Mouse (Mus musculus) embryonic facial prominence, embryonic 11.5 days (tissue): ENCODE data around the gene Slc45a2. TPM values are rescaled to one million over a fixed set of nuclear protein-coding genes. Genes with fewer than 3 reads are reported as not detected.

Experiments used
- polyA plus RNA-seq: library from polyadenylated mRNA; unstranded; fragments of >200 nt; fragmentation: Nextera tagmentation; extraction: Ambion mirVana; gene quantifications from 2 replicates; pipeline ENCODE4 v1.2.1, GENCODE M21; 2014

The Slc45a2 gene
- polyA plus RNA-seq, 1 experiment from 2014 or later: 0.46 TPM

Other genes with a start within 250 kb of the Slc45a2 start
- 1.2 and 4.0 TPM in 2 replicates for gene C1qtnf3, start 48.4 kb upstream of the Slc45a2 start, polyA plus RNA-seq
- 15.5 and 18.2 TPM in 2 replicates for gene Amacr, start 19.0 kb upstream of the Slc45a2 start, polyA plus RNA-seq
- gene Rxfp3, start 37.3 kb downstream of the Slc45a2 start, polyA plus RNA-seq: 1.3 and 1.7 TPM in 2 replicates
- gene Adamts12, start 64.1 kb downstream of the Slc45a2 start, polyA plus RNA-seq: 1.7 and 2.0 TPM in 2 replicates